Mouse (Mus musculus) right cerebral cortex, adult 18-20 months (tissue): ENCODE data around the gene 9530003J23Rik.
"Not testable (repeated sequence)": the region's sequence is repeated elsewhere in the genome, so short reads cannot be mapped to it uniquely, and the experiment has no call there.

ENCODE experiments used
- DNase-seq: peaks from one replicate; pipeline ENCODE4 v3.0.0; 2022; ENCODE audit warnings: mixed read lengths

Gene 9530003J23Rik

DNA sequence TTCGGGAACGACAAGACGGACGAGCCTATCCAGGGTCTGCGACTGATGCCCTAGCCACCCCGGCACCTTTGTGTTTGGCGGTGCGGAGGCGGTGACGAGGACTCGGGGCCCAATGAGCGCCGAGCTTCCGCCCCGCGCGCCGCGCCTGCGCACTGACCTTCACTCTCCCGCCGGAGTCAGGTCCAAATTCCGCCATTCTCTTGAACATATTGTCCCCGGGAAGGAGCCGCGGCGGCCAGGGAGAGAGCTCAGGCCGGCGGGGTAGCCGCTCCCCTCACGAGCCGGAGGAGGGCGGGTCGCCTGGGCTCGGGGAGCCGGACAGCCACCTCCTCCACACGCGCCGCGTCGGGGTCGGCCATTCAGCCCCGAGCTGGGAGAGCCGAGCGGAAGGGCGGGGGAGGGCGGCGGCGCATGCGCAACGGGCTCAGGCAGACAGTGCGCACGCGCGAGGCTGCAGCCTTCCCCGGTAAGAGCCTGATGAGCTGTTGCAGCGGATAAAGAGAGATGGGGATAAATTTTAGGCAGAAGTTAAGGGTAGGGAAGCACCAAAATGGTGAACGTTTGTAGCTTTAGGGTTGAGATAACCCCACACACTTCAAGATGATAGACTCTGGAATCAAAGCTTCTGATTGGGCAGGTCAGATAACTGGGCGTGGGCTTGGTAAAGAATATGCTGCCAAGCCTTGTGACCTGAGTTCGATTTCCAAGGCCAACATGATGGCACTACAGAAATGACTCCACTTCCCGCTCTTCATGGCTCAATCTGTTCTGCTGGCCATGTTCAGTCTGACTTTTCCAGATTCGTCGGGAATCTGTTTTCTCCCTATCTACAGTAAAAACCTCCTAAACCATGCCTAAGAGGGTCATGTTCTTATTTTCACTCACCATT lies 14.2 kb downstream of the 9530003J23Rik start, which contains the start of gene Yeats4:
Gene Yeats4 (minus strand): TSS at position 406 of the 889 bp plus-strand sequence.
- DNase-seq, result peak; percentile 94

DNA sequence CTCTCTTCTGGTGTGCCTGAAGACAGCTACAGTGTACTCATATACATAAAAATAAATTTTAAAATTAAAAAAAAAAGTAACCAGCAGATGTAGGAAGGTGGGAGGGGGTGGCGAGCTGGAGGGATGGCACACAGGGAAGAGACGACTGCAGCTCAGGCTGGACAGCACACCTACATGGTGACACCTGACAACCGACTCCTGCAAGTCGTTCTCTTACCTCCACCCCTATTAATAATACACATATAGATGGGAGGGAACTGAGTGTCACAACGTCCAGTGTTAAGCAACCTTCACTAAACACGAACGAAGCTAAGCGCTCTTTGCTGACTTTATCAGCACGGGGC lies 14.8 kb downstream of the 9530003J23Rik start:
- no peak for DNase-seq

DNA sequence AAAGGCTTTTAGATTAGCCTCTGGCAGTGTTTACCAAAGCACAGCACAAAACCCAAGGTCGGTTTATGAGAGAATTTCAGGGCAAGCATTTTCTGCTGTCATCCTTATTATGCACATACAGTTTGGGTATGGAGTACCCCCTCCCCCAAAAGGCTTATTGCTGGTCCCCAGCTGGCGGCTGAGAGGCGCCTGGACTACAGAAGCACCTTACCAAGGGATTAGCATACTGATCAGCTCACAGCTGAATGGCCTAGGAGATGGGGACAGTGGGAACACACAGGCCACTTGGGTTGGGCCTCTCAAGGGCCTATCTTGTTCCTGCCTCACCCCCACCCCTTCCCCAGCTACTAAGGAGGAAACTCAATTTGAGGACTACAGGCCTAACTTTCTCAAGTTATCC lies 15.7 kb downstream of the 9530003J23Rik start:
- no peak for DNase-seq

DNA sequence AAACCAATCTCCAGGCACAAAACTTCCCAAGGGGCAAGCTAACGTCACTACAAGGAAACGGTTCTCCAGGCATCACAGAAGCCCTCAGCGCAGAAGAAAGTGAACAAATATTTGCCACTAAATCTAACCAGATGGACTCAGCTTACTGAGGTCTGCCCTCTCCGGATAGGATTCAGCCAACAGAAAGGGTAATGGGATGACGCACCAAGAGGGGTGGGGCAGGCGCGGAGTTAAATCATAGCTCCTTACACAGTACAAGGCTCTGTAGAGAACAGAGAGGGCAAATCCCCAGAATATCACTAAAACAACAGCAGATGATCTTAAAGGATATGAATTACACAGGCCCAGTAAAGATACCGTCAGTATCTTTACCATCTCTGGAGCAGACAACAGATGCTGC lies 20.2 kb downstream of the 9530003J23Rik start:
- no peak for DNase-seq

DNA sequence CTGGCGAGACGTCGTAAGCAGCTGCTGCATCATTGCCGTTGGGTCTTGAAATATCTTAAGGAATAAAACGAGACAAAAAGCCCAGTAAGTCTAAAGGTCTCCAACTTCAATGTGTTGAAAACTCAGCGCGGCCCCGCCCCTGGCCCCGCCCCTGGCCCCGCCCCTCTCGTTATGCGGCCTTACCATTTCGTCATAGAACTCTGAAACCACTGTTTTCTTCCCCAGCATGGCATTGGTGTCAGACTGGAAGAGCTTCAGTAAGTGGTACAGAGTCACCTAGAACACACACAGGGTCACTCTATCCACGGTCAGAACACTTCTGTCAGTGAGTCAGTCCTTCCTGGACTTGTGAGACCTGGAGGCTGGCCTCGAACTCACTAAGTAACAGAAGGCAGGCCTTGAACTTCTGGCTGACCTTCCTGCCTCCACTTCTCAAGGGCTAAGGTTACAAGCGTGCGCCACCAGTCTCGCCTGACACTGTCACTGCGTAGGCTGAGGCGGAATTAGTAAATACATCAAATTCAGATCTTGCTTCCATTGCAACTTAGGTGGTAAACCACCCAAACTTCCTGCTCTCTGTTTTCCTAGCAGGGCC lies 21.2 kb downstream of the 9530003J23Rik start:
- no peak for DNase-seq

DNA sequence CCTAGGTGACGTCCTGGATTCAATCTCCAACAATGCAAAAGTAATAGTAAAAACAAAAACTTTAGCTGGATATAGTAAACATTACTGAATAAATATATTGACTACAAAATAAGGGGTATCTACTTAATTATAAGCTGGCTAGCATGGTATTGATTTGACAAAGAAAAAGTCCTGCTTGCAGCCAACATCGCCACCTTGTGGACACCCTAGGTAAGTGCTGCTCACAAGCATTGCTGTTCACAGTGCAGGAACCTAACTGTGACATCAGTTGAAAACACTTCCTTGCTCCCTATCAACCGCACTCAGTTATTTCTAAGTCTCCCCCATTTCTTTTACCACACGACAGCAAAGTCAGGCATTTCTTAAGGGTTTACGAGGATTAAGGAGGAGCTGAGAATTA lies 21.7 kb downstream of the 9530003J23Rik start:
- no peak for DNase-seq

DNA sequence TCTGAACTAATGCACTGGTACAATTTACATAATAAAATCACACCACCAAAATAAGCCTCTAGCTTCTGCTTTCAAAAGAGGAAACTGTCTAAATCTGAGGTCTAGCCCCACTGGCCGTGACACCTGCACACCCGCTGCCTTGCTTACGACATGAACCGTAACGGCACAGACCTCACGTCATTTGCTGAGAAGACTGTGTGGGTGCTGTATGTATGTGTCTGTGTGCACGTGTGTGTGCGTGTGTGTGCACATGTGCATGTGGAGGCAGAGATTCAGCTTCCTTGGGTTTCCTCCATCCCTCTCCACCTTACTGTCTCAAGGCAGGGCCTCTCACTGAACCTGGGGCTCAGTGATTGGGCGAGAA lies 22.4 kb downstream of the 9530003J23Rik start:
- DNase-seq, result no peak

DNA sequence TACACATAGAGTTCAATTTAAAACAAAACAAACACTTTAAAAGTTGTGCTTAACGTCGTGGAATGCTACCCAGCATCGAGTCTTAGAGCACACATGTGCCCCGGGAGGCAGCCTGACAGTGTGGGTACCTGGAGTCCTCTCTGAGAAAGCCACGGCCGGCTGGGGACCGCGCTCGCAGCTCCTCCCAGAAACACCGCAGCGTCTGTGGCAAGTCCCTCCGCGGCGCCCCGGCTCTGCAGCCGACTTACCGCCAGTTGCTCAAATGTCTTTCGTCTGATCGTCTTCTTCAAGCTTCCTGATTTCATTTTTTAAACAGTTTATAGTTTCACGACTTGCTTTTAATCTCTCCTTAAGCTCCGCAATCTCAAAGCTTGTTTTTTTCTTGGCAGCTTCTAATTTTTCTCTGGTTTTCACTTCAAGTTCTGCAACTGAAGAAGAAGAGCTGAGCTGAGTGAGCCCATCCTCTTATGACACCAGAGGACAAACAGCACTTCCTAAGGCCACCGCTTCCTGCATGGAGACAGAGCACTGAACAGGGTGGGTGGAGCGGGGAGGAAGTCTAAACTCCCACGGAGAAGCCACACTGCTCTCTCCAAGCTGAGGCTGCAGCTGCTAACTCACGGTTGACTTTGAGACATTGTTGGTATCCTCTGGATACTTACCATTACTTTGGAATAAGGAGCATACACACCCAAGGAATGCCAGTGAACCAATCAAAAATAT lies 22.9 kb downstream of the 9530003J23Rik start:
- DNase-seq, result no peak

DNA sequence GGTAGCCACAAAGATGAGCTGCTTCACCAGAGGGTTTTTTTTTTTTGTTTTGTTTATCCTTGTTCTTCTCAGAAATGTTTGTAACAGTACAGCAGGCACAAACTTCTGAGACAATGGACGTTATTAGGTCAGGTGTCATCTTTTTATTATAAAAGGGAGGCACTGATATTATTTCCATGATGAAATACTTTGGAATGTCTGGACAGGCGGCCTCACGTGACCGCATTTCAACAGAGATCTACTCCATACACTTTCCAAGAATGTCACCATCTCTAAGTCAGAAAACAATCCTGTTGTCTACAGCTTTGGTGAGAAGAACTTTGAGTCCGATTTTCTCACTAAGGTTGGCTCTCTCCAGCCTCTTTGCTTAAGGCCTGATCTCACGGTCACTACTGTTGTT lies 27.5 kb downstream of the 9530003J23Rik start:
- no peak for DNase-seq

DNA sequence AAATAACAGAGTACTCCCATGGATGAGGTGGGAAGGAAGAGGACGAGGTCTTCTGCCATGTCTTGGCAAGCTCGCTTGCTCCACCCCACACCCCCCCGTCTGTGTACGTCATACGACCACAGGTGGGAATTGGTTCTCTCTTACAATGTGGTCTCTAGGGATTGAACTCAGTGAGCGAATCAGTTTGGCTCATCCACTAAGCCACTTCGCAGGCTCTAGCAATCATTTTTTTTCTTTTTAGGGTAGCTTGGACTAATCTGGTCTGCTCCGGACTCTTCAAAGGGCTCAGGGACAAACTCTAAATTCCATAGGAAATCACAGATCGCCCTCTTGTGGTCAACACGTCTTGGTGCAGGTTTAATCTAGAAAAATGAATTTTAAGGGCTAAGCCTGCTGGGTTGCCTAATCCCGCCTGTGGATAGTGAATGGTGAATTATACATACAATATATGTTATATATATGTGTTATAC lies 29.0 kb downstream of the 9530003J23Rik start:
- peak; percentile 38 for DNase-seq

DNA sequence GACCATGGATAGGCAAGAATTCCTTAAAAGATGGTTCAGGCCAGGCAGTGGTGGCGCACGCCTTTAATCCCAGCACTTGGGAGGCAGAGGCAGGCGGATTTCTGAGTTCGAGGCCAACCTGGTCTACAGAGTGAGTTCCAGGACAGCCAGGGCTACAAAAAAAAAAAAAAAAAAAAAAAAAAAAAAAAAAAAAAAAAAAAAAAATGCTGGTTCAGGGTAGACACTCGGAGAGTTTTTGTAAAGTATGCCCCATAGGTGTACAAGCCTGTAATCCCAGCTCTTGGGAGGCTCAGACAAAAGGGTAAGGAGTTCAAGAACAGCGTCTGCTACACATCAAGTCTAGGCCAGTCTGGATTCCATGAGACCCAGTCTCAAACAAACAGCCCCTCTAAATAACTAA lies 29.7 kb downstream of the 9530003J23Rik start:
- not testable (repeated sequence) for DNase-seq

DNA sequence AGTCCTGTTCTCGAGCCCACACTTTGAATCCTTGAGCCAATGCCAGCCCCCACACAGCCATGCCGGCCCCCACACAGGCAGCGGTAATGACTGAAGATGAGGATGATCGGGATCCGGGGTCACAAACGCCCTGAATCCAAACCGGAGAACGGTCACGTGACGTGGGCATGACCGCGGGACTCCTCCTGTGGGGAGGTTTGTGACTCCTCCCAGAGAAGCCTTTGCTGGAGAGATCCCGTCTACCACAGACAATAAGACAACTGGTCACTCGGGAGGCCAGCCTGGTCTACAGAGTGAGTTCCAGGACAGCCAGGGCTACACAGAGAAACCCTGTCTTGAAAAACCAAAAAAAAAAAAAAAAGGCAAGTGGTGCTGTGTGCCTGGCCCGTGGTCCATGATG lies 30.3 kb downstream of the 9530003J23Rik start:
- no peak for DNase-seq

DNA sequence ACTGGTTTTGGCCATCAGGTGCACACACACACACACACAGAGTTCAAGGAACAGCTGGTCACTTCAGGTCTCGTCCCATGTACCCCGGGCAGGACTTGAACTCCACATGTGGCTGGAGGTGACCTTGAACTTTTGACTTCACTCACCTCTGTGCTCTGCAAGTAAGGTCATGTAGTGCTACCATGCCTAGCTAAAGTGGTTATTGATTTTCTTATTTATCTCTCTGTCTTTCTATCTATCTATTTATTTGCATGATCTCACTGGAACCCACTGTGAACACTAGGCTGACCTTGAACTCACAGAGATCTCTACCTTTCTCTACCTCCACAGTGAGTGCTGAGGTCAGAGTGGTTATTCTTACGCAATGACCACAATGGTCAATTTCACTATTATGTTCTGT lies 32.4 kb downstream of the 9530003J23Rik start:
- no peak for DNase-seq

DNA sequence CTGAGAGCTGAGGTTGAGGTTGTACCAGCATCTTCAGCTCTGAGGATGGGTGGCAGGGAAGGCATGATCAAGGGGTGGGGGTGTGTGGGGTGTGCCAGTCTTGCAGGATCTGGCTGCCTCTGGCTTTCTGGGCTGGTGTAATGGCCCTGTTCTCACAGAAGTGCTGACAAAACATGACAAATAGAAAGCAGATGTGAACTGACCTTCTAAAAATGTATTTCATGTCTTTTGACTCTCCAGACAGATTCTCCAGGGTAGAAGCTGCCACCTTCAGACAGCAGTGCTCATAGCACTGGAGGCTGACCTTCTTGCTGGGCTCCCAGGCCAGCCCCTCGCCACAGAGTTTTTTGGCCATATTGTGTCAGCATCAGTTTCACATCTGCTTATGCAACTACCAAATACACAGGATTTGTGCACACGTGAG lies 34.9 kb downstream of the 9530003J23Rik start:
- no peak for DNase-seq

DNA sequence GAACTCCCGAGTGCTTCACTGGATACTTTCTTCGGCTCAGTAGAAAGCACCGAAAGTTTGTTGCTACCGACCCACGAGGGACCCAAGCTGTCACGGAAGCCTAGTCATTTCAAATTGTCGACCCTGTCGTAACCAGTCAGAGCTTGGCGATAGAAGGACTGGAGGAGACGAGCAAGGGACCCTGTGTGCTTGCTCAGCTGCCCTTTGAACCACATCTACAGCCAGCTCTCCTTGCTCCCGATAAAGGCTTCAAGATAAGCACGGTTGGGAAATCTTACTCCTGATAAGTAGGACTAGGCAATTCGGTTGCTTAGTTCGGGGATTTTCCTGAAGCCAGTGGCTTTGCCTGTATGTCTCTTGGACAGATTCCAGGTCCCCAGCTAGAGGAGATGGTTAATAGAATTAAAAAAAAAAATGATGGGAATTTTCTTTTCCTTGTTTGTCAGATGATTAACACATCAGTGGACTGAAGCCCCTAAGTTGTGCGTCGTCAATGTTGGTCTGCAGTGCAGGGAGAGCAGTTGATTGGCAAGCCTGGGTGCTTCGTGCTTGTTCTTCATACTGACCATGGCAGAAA lies 35.4 kb downstream of the 9530003J23Rik start:
- no peak for DNase-seq

DNA sequence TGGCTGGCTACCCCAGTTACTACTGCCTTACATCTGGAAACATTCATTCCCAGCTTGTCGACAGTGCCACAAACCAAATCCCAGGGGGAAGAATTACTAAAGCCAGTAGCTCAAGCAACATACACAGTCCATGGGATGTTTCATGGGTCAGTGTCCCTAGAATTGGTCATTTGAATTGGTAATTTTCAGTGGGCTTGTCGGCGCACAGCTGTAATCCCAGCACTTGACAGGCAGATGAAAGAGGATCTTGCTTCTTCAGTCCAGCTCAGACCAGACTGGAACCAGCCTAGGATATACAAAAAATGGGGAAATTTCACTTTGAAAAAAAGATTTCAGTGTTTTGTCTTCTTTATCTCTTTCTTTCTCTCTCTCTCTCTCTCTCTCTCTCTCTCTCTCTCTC lies 38.8 kb downstream of the 9530003J23Rik start:
- no peak for DNase-seq

DNA sequence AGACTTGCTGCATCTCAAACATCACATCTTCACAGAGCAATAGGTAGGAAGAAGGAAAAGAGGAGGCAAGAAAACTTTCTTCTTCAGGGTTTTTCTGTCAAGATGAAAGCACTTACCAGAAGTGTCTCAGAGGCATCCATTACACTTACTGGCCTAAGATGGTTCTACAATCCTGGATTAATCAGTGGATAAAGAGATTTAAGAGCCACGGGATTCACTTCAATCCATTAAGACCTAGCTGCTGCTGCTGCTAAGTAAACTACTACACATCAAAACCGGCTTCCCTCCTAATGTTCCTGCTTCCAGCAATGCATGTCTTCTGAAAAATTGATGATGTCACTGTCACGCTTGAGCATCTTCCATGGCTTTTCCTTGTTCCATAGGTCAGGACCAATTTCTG lies 41.8 kb downstream of the 9530003J23Rik start:
- DNase-seq, result no peak

DNA sequence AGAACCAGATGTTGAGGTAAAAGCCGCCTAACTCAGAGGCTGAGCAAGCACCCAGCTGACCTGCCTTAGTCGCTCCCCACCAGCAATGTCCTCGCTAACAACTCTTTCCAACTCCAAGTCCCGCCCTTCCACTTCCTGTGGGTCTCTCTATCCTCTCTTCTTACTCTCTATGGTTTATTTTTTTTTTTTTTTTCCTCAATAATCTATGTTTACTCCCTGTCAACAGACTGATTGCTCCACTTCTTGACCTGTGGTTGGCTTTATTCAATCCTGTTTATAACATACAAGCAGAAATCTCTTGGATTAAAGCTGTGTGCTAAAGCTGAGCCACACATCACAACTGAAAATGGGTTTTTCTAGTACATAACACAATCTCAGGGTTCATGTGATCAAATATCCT lies 42.8 kb downstream of the 9530003J23Rik start:
- DNase-seq, result no peak

DNA sequence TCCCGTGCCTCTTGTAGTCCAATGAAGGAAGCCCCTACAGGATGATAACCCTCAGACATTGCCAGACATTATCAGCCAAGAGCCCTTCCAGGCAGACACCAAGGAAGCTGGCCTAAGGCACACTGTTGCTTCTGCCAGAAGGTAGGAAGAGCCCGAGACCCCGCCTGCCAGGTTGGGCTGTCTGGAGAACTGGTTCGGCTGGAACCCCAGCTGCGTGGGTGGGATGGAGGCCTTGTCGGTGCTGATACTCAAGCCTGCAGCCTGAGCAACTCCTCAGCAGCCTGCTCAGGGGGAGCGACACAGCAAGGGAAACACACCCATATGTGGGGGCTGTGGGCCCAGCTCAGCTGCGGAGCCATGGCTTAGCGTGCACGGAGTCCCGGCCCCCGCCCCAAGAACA lies 43.5 kb downstream of the 9530003J23Rik start:
- no peak for DNase-seq

DNA sequence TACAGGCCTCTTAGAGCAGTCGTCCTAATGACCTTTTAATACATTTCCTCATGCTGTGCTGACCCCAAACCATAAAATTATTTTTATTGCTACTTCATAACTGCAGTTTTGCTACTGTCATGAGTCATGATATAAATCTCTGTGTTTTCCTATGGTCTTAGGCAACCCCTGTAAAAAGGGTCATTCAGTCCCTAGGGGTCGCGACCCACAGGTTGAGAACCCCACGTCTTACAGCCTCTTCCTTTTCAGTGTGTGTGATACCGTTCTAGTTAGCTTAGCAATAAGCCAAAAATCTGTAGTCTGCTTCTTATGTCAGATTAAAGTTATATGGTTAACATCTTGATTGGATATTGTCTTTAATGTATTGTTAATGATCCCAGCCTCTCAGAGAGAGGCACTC lies 45.1 kb downstream of the 9530003J23Rik start:
- no peak for DNase-seq

DNA sequence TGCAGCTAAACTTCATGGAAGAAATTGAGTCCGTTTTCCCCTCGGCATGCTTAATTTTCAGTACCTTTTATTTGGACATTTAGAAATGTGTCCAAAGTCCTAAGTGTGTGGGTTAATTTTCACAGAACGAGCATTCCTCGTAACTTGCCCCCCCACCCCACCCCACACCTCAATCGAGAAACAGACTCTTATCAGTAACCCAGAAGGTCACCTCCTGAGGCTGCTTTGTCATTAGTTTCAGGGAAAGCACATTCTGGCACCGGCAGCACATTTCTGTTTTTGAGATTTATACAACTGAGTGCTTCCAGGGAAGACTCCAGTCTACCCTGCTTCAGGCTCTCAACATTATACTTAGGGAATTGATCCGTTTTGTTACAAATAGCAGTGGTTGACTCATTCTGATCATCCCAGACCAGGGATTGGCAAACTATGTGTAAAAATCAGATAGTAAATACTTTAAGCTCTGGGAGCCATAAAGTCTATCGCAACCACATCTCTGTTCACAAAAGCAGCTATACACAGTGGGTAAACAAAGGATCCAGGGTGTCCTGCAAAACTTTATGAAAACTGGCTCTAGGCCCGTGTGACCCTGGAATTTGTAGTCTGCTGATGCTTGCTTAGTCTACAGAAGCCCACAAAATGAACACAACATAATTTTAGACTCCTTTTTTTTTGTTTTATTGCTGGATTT lies 53.0 kb downstream of the 9530003J23Rik start:
- no peak for DNase-seq
